Mouse (Mus musculus) midbrain, embryonic 14.5 days (tissue): ENCODE data around the gene Gas2l1. TPM values are rescaled to one million over a fixed set of nuclear protein-coding genes. Genes with fewer than 3 reads are reported as not detected.

Experiments used
- ATAC-seq: fragments of 200-750 bp; cut with Nextera tagmentation; 2 replicates; pipeline ENCODE4 v1.8.0; 2017; ENCODE audit warnings: moderate number of reproducible peaks, moderate library complexity; ENCODE audit not compliant: low FRiP score, low TSS enrichment
- DNase-seq: peaks from one replicate; pipeline ENCODE4 v3.0.0-alpha.2; 2015
- H3K27ac ChIP-seq: fragments of 300-500 bp; sonication (generic); replicated peaks from 2 replicates; pipeline ENCODE4 v1.5.1; 2014; ENCODE audit warnings: mild to moderate bottlenecking, low read depth, low read length, moderate library complexity
- H3K27me3 ChIP-seq: fragments of 300-500 bp; sonication (generic); 2 replicates; pipeline ENCODE4 v1.6.1; 2014; ENCODE audit warnings: low read length, control low read depth, mixed read lengths; ENCODE audit not compliant: control insufficient read depth, insufficient read depth
- H3K36me3 ChIP-seq: fragments of 300-500 bp; sonication (generic); 2 replicates; pipeline ENCODE4 v1.6.1; 2014; ENCODE audit warnings: low read length, control low read depth; ENCODE audit not compliant: control insufficient read depth, insufficient read depth
- H3K4me1 ChIP-seq: fragments of 300-500 bp; sonication (generic); 2 replicates; pipeline ENCODE4 v1.6.1; 2014; ENCODE audit warnings: mild to moderate bottlenecking, antibody characterized with exemption, low read length, control low read depth; ENCODE audit not compliant: control insufficient read depth, insufficient read depth
- H3K4me2 ChIP-seq: fragments of 300-500 bp; sonication (generic); 2 replicates; pipeline ENCODE4 v1.6.1; 2014; ENCODE audit warnings: mild to moderate bottlenecking, low read length, moderate library complexity
- H3K4me3 ChIP-seq: fragments of 300-500 bp; sonication (generic); replicated peaks from 2 replicates; pipeline ENCODE4 v1.5.1; 2014; ENCODE audit warnings: low read depth, low read length
- H3K9ac ChIP-seq: fragments of 300-500 bp; sonication (generic); replicated peaks from 2 replicates; pipeline ENCODE4 v1.6.1; 2014; ENCODE audit warnings: mild to moderate bottlenecking, low read length, moderate library complexity
- H3K9me3 ChIP-seq: fragments of 300-500 bp; sonication (generic); 2 replicates; pipeline ENCODE4 v1.6.1; 2016; ENCODE audit warnings: low read length, control low read depth, mixed read lengths; ENCODE audit not compliant: control insufficient read depth
- WGBS: fragments of 180-500 bp; shearing (Covaris S2); extraction: QIAGEN DNeasy Blood & Tissue Kit; methylation state at CpG from one replicate; pipeline ENCODE4 v1.1.7; 2014; 5-methylcytosine and 5-hydroxymethylcytosine counted together
- polyA plus RNA-seq: library from polyadenylated mRNA; unstranded; fragments of >200 nt; fragmentation: Nextera tagmentation; extraction: Ambion mirVana; gene quantifications from 2 replicates; pipeline ENCODE4 v1.2.1, GENCODE M21; 2014

The Gas2l1 gene
- polyA plus RNA-seq, 1 experiment from 2014 or later: 22.1 TPM

- Histone ChIP-seq H3K27ac (no peak overlapping the region), H3K9me3 (no peaks in the 10 kb centered on the region), H3K4me3 (no peak overlapping the region), H3K27me3 (no peaks in the 10 kb centered on the region), H3K9ac (no peak overlapping the region), H3K36me3 (peaks cover 76% of the 10 kb centered on the region), H3K4me1 (no peaks in the 10 kb centered on the region), H3K4me2 (no peak overlapping the region)
- DNase-seq (no peak), ATAC-seq (no peak)
These were observed 10.6 kb upstream of the Gas2l1 start for GRCm38 (mm10) chr11:5075760-5076159.

DNA sequence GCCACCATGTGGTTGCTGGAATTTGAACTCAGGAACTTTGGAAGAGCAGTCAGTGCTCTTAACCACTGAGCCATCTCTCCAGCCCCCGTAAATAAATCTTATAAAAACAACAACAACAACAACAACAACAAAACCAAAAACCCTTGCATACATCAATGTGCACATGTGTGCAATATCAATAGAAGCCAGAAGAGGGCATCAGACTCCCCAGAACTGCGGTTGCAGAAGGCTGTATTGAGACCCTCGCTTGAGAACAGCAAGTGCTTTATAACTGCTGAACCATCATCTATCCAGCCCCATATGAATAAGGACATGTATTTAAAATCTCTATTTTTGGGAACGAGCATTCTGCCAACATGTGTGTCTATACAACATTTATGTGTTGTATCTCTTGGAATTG is 9.8 kb upstream of the Gas2l1 start:
- H3K9ac ChIP-seq: no peak overlapping the region
- no peaks in the 10 kb centered on the region for H3K9me3 ChIP-seq
- no peaks in the 10 kb centered on the region for H3K4me1 ChIP-seq
- no peak overlapping the region for H3K4me2 ChIP-seq
- H3K27ac ChIP-seq: no peak overlapping the region
- H3K27me3 ChIP-seq: no peaks in the 10 kb centered on the region
- DNase-seq (peak; percentile 65), ATAC-seq (no peak)
- WGBS: 67% methylated on average over 4 of the region's 4 CpGs
- H3K36me3 ChIP-seq: peaks cover 76% of the 10 kb centered on the region
- H3K4me3 ChIP-seq: no peak overlapping the region

- WGBS: 83% methylated on average over 9 of the region's 9 CpGs
- Histone ChIP-seq H3K4me3 (no peak overlapping the region), H3K9me3 (no peaks in the 10 kb centered on the region), H3K27me3 (peaks cover 14% of the 10 kb centered on the region), H3K4me2 (no peak overlapping the region), H3K4me1 (peaks cover 11% of the 10 kb centered on the region), H3K9ac (no peak overlapping the region), H3K27ac (no peak overlapping the region), H3K36me3 (peaks cover 55% of the 10 kb centered on the region)
- ATAC-seq (no peak), DNase-seq (no peak)
These were observed 3.2 kb upstream of the Gas2l1 start for GRCm38 (mm10) chr11:5068126-5068971.

GRCm38 (mm10) chr11:5067063-5067462 is 1.9 kb upstream of the Gas2l1 start:
- Histone ChIP-seq H3K9ac (no peak overlapping the region), H3K9me3 (no peaks in the 10 kb centered on the region), H3K4me3 (no peak overlapping the region), H3K4me1 (peaks cover 23% of the 10 kb centered on the region), H3K36me3 (peaks cover 42% of the 10 kb centered on the region), H3K27ac (no peak overlapping the region), H3K27me3 (peaks cover 27% of the 10 kb centered on the region), H3K4me2 (no peak overlapping the region)
- DNase-seq: no peak
- ATAC-seq: no peak

- peak overlapping the region; percentile 69 for H3K9ac ChIP-seq
- H3K4me1 ChIP-seq: peaks cover 36% of the 10 kb centered on the region
- WGBS: 15% methylated on average over 38 of the region's 38 CpGs
- peak overlapping the region; percentile 72 for H3K4me3 ChIP-seq
- DNase-seq: no peak
- H3K9me3 ChIP-seq: no peaks in the 10 kb centered on the region
- H3K27ac ChIP-seq: no peak overlapping the region
- H3K36me3 ChIP-seq: peaks cover 22% of the 10 kb centered on the region
- ATAC-seq: no peak
- peak overlapping the region; percentile 72 for H3K4me2 ChIP-seq
- peaks cover 53% of the 10 kb centered on the region for H3K27me3 ChIP-seq
These were observed 658 bp downstream of the Gas2l1 start for GRCm38 (mm10) chr11:5064282-5065055.

GRCm38 (mm10) chr11:5063561-5064281 is 1.4 kb downstream of the Gas2l1 start:
- Histone ChIP-seq H3K9ac (peak overlapping the region; percentile 20; the same call in 1 of the 2 replicates), H3K27me3 (peaks cover 60% of the 10 kb centered on the region), H3K4me2 (peak overlapping the region; percentile 72), H3K36me3 (peaks cover 15% of the 10 kb centered on the region), H3K4me3 (peak overlapping the region; percentile 72), H3K9me3 (no peaks in the 10 kb centered on the region), H3K4me1 (peaks cover 36% of the 10 kb centered on the region), H3K27ac (no peak overlapping the region)
- no peak for DNase-seq
- ATAC-seq: no peak
- 53% methylated on average over 31 of the region's 31 CpGs for WGBS

DNA sequence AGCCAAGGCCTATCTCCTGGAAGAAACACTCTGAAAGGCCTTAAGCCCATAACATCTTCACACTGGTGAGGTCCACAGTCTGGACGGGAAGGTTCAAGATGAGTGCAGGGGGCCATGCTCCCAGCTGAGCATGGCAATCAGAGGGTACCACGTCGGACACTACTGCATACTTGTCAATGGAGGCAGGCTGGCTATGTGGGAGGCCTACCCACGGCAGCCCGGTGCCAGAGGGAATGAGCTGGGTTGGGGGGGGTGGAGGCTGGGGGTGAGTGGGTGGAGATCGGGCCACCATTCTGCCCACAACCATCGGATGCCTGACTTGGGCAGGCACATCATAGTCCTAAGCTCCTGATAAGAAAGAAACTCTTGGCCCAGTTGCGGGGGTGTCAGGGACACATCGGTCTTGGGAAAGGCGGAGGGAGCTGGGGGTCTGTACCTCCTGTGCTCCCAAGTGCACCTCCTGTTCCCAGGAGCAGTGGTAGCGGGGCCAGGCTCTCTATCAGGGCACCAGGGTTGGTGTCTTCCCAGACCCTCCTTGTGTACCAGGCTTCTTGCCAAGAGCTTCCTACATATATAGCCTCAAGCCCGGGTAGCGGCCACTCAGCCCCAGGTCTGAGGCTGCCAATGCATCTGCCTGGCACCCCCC is 2.1 kb downstream of the Gas2l1 start:
- Histone ChIP-seq H3K9ac (no peak overlapping the region), H3K36me3 (peaks cover 7% of the 10 kb centered on the region; the same call in 1 of the 2 replicates), H3K4me1 (peaks cover 40% of the 10 kb centered on the region), H3K27ac (no peak overlapping the region), H3K4me3 (no peak overlapping the region), H3K27me3 (peaks cover 66% of the 10 kb centered on the region), H3K4me2 (peak overlapping the region; percentile 12; the same call in 1 of the 2 replicates), H3K9me3 (no peaks in the 10 kb centered on the region)
- DNase-seq (no peak), ATAC-seq (no peak)
- 63% methylated on average over 13 of the region's 13 CpGs for WGBS

DNA sequence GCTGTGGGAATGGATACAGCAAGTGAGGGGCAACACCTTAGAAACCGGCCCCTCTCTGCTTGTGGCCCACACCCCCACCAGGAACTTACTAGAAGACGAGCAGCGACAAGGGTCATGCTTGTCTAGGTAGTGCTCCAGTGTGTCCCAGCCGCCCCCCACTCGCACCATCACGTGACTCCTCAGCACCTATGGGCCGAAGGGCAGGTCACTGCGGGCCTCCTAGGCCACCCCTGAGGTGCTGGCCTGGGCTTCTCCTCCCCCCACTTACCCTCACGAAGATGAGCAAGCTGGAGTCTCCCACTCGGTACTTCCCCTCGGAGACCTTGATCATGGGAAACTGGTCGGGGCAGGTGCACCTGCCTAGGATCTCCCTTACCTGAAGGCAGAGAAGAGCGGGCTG is 2.8 kb downstream of the Gas2l1 start:
- Histone ChIP-seq H3K27me3 (peaks cover 73% of the 10 kb centered on the region), H3K9ac (peak overlapping the region; percentile 36), H3K4me2 (peak overlapping the region; percentile 59), H3K9me3 (no peaks in the 10 kb centered on the region), H3K4me3 (peak overlapping the region; percentile 29), H3K4me1 (peaks cover 45% of the 10 kb centered on the region), H3K27ac (no peak overlapping the region), H3K36me3 (0 out of 2 replicates have a peak, but pooled peaks cover 5% of the 10 kb centered on the region)
- DNase-seq (no peak), ATAC-seq (no peak)
- WGBS: 14% methylated on average over 13 of the region's 13 CpGs
